Mouse (Mus musculus) T-helper 2 cell (primary cell): ENCODE measurements around the gene Pcyt1b.

Source experiments
- in situ Hi-C: fragments of 300-600 bp; cut with MboI, MseI; formaldehyde crosslinking; loops from one replicate; pipeline ENCODE4 v1.15.1; 2025; ENCODE audit warnings: high pct_unique_total_duplicates

Pcyt1b gene

GRCm38 (mm10) chrX:93732975-93733748, 78.5 kb downstream of the Pcyt1b start:
- in situ Hi-C loops, result no loop called here

DNA sequence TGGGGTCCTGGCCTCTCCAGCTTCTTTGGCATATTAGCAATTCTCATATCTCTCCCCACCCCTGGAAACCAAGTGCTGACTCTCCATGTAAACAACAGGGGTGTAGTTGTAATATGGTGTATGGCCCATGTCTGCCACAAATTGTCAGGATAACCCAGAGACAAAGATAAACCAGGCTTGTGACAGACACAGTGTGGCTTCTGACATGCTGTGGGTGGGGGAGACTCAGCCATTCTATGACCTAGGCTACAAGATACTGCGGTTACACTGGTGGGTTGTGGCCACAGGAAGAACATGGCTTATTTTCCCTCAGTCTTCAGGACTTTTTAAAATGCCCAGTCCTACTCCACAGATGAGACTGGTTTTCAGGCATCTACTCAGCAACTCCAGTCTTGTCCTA, 94.5 kb downstream of the Pcyt1b start:
- in situ Hi-C loops, result no loop called here

DNA sequence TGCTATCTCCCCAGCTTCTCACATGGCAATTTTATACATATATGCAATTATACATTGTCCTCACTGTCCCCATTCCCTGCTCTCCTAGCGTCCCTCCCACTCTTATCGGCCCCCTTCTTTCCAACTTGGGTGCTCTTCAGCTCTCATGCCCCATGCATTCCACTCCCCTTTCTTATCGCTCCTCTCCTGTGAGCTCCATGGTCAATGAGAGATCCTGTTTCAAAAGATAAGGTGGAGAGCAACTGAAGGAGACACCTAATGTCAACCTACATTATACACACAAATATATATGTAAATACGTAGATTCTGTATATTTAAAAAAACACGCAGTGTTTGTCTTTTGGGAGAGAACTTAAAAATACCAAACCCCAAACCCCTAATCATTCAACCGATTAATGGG, 95.9 kb downstream of the Pcyt1b start:
- in situ Hi-C loops, result no loop called here

- in situ Hi-C loops, result no loop called here
Measured at GRCm38 (mm10) chrX:93755210-93755842, 100.7 kb downstream of the Pcyt1b start.

DNA sequence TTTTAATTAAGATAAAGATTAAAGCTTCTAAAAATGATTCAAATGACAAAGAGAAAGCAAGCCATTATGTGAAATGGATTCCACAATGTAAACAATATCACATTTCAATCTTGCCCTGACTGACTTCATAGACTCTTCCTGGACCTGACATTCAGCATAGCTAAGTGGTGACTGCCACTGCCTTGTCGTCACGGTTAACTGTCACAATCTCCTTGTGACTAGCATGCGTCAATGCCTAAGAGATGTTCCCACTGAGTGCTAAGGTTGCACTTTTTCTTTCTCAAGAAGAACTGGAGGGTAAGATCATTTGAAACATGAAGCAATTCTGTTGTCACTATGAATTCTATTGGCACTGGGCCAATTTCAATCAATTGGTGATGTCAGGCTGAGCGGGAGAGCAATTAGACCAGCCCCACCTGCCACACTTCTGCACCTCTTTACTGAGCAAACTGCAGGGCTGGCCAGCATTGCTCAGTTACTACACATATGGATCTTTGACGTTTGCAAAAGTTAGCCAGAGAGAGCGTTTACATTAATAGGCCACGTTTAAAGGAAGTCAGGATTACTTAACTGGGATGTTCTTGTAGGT, 102.3 kb downstream of the Pcyt1b start:
- in situ Hi-C loops, result no loop called here

DNA sequence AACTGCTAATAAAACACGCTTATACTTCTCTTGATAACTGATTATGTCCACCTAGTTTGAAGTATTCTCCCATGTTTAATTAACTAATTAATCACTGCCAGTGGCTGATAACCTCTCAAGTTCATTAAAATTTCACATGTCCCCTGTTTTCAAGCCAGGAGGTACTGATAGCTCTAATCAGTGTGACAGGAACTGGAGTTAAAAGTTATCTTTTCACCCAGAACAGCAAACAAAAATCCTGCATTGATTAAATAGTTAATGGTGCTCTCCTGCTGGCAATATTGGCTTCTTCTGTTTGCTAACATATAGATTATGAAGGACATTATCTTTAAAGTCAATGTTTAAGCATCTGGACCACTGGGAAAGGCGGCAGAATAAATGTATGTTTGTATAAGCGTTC, 106.1 kb downstream of the Pcyt1b start:
- in situ Hi-C loops, result no loop called here

DNA sequence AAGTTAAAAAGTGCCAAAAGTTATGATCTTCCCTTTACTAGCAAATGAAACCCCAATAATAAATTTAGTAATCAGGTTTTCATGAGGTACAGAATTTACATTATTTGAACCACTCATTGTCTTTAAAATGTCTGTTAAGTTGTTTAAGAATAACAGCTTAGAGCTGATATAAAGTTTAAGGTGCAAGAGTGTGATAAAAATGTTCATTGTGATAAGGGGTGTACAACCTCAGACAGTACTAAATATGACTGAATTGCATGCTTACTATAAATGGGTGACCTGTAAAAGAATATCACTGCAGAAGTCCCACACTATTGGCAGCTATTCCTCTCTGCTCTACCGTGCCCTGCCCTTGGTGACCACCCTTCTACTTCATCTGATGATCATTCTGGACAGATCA, 134.9 kb downstream of the Pcyt1b start:
- in situ Hi-C loops, result no loop called here

- in situ Hi-C loops, result loop anchor here (5.0 kb wide), 1 partner anchor 99 kb away; no protein-coding TSS in a partner anchor
Measured at GRCm38 (mm10) chrX:93793168-93793567, 138.5 kb downstream of the Pcyt1b start.
